ENCODE assay signal across 12 mouse cellular contexts in genomic region chr1:152681676-152682367, GRCm38 (mm10).
DNase-seq lines count a peak whose midpoint lies in the region; ATAC-seq and TF ChIP-seq lines count a peak whose summit lies in the region.
"Had no signal": no experiment of that assay in that cellular context is flagged by ENCODE, and none has a peak within 500 bp of the region (broad histone marks: within the 10 kb centered on the region; RNA-seq: fewer than 3 reads in every experiment).

No protein-coding gene starts in this region.

- no peaks in the 10 kb centered on the region for H3K9me3 ChIP-seq in liver, postnatal 0 days (ENCODE audit: low read length)
- H3K9me3 ChIP-seq in intestine, embryonic 14.5 days (ENCODE audit: control insufficient read depth, low read length) = no peaks in the 10 kb centered on the region
- no peaks in the 10 kb centered on the region for H3K9me3 ChIP-seq in stomach, postnatal 0 days (ENCODE audit: control insufficient read depth, low read length)
- H3K9me3 ChIP-seq in hindbrain, postnatal 0 days (ENCODE audit: low read length) = no peaks in the 10 kb centered on the region
- H3K9me3 ChIP-seq: limb, embryonic 12.5 days had no signal

- H3K27me3 ChIP-seq in liver, postnatal 0 days (ENCODE audit: insufficient read depth, low read length) = no peaks in the 10 kb centered on the region
- no peaks in the 10 kb centered on the region for H3K27me3 ChIP-seq in intestine, embryonic 14.5 days (replicated peaks; ENCODE audit: control insufficient read depth, insufficient read depth, low read length)
- H3K27me3 ChIP-seq in stomach, postnatal 0 days (ENCODE audit: control insufficient read depth, insufficient read depth, low read length) = no peaks in the 10 kb centered on the region
- H3K27me3 ChIP-seq in hindbrain, postnatal 0 days (ENCODE audit: insufficient read depth, low read length) = no peaks in the 10 kb centered on the region
- H3K27me3 ChIP-seq: limb, embryonic 12.5 days had no signal

- TF ChIP-seq CTCF in liver, postnatal 0 days (IDR thresholded peaks at IDR 0.05; ENCODE audit: low read depth) = peak; percentile 35; the same call in 1 of the 2 replicates
- TF ChIP-seq CTCF in stomach, postnatal 0 days (IDR thresholded peaks at IDR 0.05; ENCODE audit: low read depth) = peak; percentile 51
- TF ChIP-seq CTCF in hindbrain, postnatal 0 days (IDR thresholded peaks at IDR 0.05; ENCODE audit: low read depth) = no peak; the same call in 1 of the 2 replicates

- H3K27ac ChIP-seq in liver, postnatal 0 days (ENCODE audit: low read depth) = no peak overlapping the region
- H3K27ac ChIP-seq in intestine, embryonic 14.5 days (ENCODE audit: low read depth) = 0 out of 2 replicates have a peak overlapping the region, but pooled peaks have one; percentile 25
- peak overlapping the region; percentile 24; the same call in 1 of the 2 replicates for H3K27ac ChIP-seq in stomach, postnatal 0 days (replicated peaks)
- no peak overlapping the region for H3K27ac ChIP-seq in hindbrain, postnatal 0 days
- H3K27ac ChIP-seq: hindbrain, embryonic 14.5 days; limb, embryonic 12.5 days had no signal

- 76% methylated on average over 6 of the region's 6 CpGs for WGBS in liver, postnatal 0 days (ENCODE audit: insufficient replicate concordance)
- WGBS in intestine, embryonic 14.5 days = 49% methylated on average over 6 of the region's 6 CpGs
- WGBS in stomach, postnatal 0 days = 65% methylated on average over 6 of the region's 6 CpGs
- WGBS in hindbrain, postnatal 0 days = 60% methylated on average over 6 of the region's 6 CpGs

- no peak for ATAC-seq in liver, postnatal 0 days
- ATAC-seq in intestine, embryonic 14.5 days (replicated peaks; ENCODE audit: low FRiP score, low TSS enrichment, low read depth) = no peak
- ATAC-seq in stomach, postnatal 0 days (ENCODE audit: low FRiP score, low TSS enrichment) = 0 out of 2 replicates have a peak, but pooled peaks have one; percentile 22
- no peak for ATAC-seq in hindbrain, postnatal 0 days

- peaks cover 6% of the 10 kb centered on the region; the same call in 1 of the 2 replicates for H3K4me1 ChIP-seq in liver, postnatal 0 days (ENCODE audit: insufficient read depth)
- H3K4me1 ChIP-seq in intestine, embryonic 14.5 days (replicated peaks; ENCODE audit: control insufficient read depth, insufficient read depth, low read length) = peaks cover 34% of the 10 kb centered on the region
- peaks cover 5% of the 10 kb centered on the region; the same call in 1 of the 2 replicates for H3K4me1 ChIP-seq in stomach, postnatal 0 days (replicated peaks; ENCODE audit: control insufficient read depth, insufficient read depth)
- 0 out of 2 replicates have a peak, but pooled peaks cover 3% of the 10 kb centered on the region for H3K4me1 ChIP-seq in hindbrain, postnatal 0 days (ENCODE audit: insufficient read depth, low read length)

- H3K36me3 ChIP-seq in liver, postnatal 0 days (replicated peaks; ENCODE audit: insufficient read depth, low read length) = no peaks in the 10 kb centered on the region
- no peaks in the 10 kb centered on the region for H3K36me3 ChIP-seq in intestine, embryonic 14.5 days (ENCODE audit: control insufficient read depth, insufficient read depth, low read length)
- no peaks in the 10 kb centered on the region for H3K36me3 ChIP-seq in stomach, postnatal 0 days (ENCODE audit: control insufficient read depth, insufficient read depth, low read length)
- H3K36me3 ChIP-seq in hindbrain, postnatal 0 days (ENCODE audit: insufficient read depth, low read length) = no peaks in the 10 kb centered on the region
- H3K36me3 ChIP-seq: limb, embryonic 12.5 days had no signal

- H3K4me2 ChIP-seq in liver, postnatal 0 days (ENCODE audit: low read depth, low read length) = no peak overlapping the region
- no peak overlapping the region for H3K4me2 ChIP-seq in intestine, embryonic 14.5 days (ENCODE audit: low read length)
- no peak overlapping the region for H3K4me2 ChIP-seq in stomach, postnatal 0 days (replicated peaks; ENCODE audit: low read depth)
- H3K4me2 ChIP-seq in hindbrain, postnatal 0 days (ENCODE audit: low read depth, low read length) = no peak overlapping the region
- H3K4me2 ChIP-seq: hindbrain, embryonic 14.5 days; limb, embryonic 12.5 days had no signal

- no peak for TF ChIP-seq EP300 in liver, postnatal 0 days (IDR thresholded peaks at IDR 0.05; ENCODE audit: low read depth)
- no peak for TF ChIP-seq EP300 in stomach, postnatal 0 days (optimal IDR thresholded peaks at IDR 0.05)

- H3K9ac ChIP-seq in liver, postnatal 0 days (replicated peaks) = no peak overlapping the region
- H3K9ac ChIP-seq in intestine, embryonic 14.5 days (ENCODE audit: low read length) = no peak overlapping the region
- no peak overlapping the region for H3K9ac ChIP-seq in stomach, postnatal 0 days (ENCODE audit: low read length)
- H3K9ac ChIP-seq in hindbrain, postnatal 0 days (replicated peaks; ENCODE audit: low read length) = no peak overlapping the region
- H3K9ac ChIP-seq: hindbrain, embryonic 14.5 days; limb, embryonic 12.5 days had no signal

- H3K4me3 ChIP-seq in liver, postnatal 0 days (ENCODE audit: low read depth, low read length) = no peak overlapping the region
- no peak overlapping the region for H3K4me3 ChIP-seq in intestine, embryonic 14.5 days (ENCODE audit: low read depth, low read length)
- H3K4me3 ChIP-seq in stomach, postnatal 0 days (ENCODE audit: low read depth, low read length) = no peak overlapping the region
- no peak overlapping the region for H3K4me3 ChIP-seq in hindbrain, postnatal 0 days (ENCODE audit: low read length)
- H3K4me3 ChIP-seq: erythroblast, embryonic 14.5 days; limb, embryonic 12.5 days had no signal

- DNase-seq in adrenal gland, postnatal 10 days = peak; percentile 44
- DNase-seq in adrenal gland, adult 18-20 months (ENCODE audit: low spot score in 2 of 2) = no peak
- no peak for DNase-seq in liver, postnatal 0 days
- DNase-seq in liver = no peak
- no peak for DNase-seq in intestine, embryonic 14.5 days (ENCODE audit: low spot score)
- no peak for DNase-seq in stomach, postnatal 0 days (ENCODE audit: low spot score)
- DNase-seq in hindbrain, postnatal 0 days (ENCODE audit: low spot score) = no peak
- no peak for DNase-seq in thymus, postnatal 25 days
- DNase-seq: cerebellum, adult 9-11 months had no signal

Comparison
In these comparisons a context has a peak if more than half of its experiments do, and no peak if none do; other contexts are left out.
1. H3K27ac ChIP-seq: peak in intestine, embryonic 14.5 days (single experiment) and stomach, postnatal 0 days (single experiment); none in liver, postnatal 0 days (single experiment) and hindbrain, postnatal 0 days (single experiment).